Mouse (Mus musculus) c-Kit-positive CD71-positive TER-119-negative erythroid progenitor cells, embryonic 14.5 days (primary cell): ENCODE measurements around the gene Ctps2.

ENCODE experiments used
- DNase-seq: peaks from one replicate; pipeline ENCODE4 v3.0.0-alpha.2; 2013; ENCODE audit warnings: low read depth

Ctps2 gene

DNA sequence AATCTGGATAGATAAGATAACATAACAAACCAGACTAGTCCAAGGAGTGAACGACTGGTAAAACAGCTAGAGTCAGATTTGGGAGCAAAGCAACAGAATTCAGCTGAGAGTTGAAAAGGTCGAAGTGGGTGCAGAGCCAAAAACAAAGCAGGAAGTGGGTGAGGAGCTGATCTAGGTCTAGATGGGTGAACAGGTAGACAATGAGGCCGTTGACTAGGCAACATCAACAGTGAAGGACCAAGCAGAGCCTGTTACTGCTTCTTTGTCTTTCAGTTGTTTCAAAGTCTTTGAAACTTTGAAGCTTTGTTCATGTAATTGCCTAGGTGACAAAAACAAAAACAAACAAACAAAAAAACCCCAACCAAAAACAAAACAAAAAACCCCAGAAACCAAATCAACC is 75.2 kb downstream of the Ctps2 start:
- DNase-seq = no peak

- DNase-seq = no peak
Measured at GRCm38 (mm10) chrX:162986876-162987495, 85.9 kb downstream of the Ctps2 start.

DNA sequence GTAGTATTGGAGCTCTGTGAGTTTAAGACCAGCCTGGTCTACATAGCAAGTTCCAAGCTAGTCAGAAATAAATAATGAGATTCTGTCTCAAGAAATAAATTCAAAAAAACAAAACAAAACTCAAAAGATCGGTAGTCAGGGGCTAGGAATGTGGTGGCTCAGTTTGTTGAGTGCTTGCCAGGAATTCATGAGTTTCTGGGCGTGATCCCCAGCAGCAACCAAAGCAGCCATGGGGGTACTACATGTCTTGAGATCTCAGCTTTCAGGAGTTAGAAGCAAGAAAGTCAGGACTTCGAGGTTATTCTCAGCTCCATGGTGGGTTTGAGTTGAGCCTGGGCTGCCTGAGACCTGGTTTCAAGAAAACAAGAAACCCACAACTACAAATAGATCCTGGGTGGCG is 90.4 kb downstream of the Ctps2 start:
- no peak for DNase-seq

DNA sequence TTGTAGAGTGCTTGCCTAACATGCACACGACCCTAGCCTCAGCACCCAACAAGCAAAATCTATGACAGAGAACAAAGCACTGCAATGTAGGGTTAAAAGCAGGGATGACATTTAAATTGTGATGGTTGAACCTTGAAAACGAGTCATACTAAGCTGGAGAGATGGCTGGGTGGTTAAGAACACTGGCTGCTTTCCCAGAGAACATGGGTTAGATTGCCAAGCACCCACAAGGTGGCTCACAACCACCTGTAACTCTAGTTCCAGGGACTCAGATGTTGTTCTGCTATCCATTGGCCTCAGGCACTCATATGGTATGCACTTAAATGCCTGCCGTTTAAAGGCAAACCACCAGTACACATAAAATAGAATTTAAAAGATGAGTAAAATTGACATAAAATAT is 91.1 kb downstream of the Ctps2 start:
- no peak for DNase-seq

DNA sequence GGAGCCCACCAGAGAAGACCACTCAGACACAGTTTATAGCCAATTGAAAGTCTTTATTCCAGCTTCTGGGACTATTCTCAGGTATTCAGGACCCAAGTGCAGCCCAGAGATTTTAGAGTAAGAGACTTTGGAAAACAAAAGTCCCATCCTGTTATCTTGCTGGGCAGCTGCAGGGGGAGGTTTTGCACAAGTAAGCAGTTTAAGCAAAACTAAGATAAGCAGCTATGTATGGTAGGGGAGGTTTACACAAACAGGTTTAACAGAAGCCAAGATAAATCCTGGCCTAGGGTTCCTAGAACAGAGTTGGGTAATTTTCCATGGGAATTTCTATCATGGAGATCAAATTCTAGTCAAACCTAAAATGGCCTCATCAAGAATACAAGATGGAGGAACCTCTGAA is 126.8 kb downstream of the Ctps2 start:
- peak; percentile 6 for DNase-seq

GRCm38 (mm10) chrX:163038767-163039166 is 137.7 kb downstream of the Ctps2 start:
- DNase-seq = no peak

DNA sequence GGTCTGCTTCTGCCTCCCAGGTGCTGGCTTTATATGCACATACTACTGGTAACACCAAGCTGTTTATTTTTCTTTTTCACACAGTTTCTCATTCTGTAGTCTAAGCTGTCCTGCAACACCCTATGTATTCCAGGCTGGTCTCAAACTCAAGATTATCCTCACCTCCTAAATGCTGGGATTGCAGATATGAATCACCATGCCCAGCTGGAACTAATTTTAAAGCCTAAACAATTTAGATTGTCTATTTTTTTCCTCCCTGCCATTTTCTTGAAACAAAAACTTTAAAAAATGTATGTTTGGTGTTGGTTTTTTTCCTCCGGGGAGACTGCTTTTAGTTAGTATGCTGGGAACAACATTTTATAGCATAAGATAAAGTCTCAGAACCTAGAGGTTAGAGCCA is 141.7 kb downstream of the Ctps2 start:
- DNase-seq = no peak

DNA sequence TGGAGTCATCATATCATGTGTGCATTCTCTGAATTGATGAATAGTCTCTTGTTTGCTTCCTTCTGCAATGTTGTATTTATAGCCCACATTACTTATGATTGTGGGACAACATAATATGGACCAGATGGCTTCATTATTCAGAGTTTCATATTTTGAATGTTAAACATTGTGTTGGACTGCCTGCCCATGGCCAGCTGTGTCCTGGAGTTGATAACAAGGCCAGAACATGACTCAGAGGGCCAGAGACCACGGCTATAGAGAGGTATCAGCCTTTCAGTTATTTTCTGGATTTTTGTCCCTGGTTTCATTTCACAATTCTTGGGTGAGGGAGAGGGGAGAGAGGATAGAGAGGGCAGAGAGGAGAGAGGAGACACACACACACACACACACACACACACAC is 162.9 kb downstream of the Ctps2 start:
- DNase-seq = no peak
